Mouse (Mus musculus): ENCODE data around the gene Mkln1.

Gene Mkln1

GRCm38 (mm10) chr6:31399206-31399549, 643 bp downstream of the Mkln1 start:
- DNase-seq (ENCODE audit: low spot score) = no peak

- DNase-seq (ENCODE audit: low spot score) = no peak
Observed at GRCm38 (mm10) chr6:31399566-31399965, 1.0 kb downstream of the Mkln1 start.

GRCm38 (mm10) chr6:31411017-31411416, 12.5 kb downstream of the Mkln1 start:
- no peak for DNase-seq (ENCODE audit: low spot score)

GRCm38 (mm10) chr6:31412487-31412886, 14.0 kb downstream of the Mkln1 start:
- no peak for DNase-seq (ENCODE audit: low spot score)

GRCm38 (mm10) chr6:31413556-31413955, 15.0 kb downstream of the Mkln1 start:
- no peak for DNase-seq (ENCODE audit: low spot score)

GRCm38 (mm10) chr6:31414303-31414702, 15.8 kb downstream of the Mkln1 start:
- DNase-seq (ENCODE audit: low spot score) = no peak

GRCm38 (mm10) chr6:31425428-31425827, 26.9 kb downstream of the Mkln1 start:
- DNase-seq (ENCODE audit: low spot score) = no peak

GRCm38 (mm10) chr6:31437264-31437663, 38.7 kb downstream of the Mkln1 start:
- DNase-seq (ENCODE audit: low spot score) = no peak

- DNase-seq (ENCODE audit: low spot score) = no peak
Observed at GRCm38 (mm10) chr6:31445258-31445657, 46.7 kb downstream of the Mkln1 start.

GRCm38 (mm10) chr6:31453735-31454134, 55.2 kb downstream of the Mkln1 start:
- no peak for DNase-seq (ENCODE audit: low spot score)

GRCm38 (mm10) chr6:31455376-31455775, 56.8 kb downstream of the Mkln1 start:
- no peak for DNase-seq (ENCODE audit: low spot score)

GRCm38 (mm10) chr6:31456988-31457387, 58.5 kb downstream of the Mkln1 start:
- no peak for DNase-seq (ENCODE audit: low spot score)

- DNase-seq (ENCODE audit: low spot score) = no peak
Observed at GRCm38 (mm10) chr6:31469431-31469830, 70.9 kb downstream of the Mkln1 start.

GRCm38 (mm10) chr6:31478221-31478620, 79.7 kb downstream of the Mkln1 start:
- no peak for DNase-seq (ENCODE audit: low spot score)

GRCm38 (mm10) chr6:31480008-31480407, 81.5 kb downstream of the Mkln1 start:
- no peak for DNase-seq (ENCODE audit: low spot score)

- DNase-seq (ENCODE audit: low spot score) = no peak
Observed at GRCm38 (mm10) chr6:31486601-31487000, 88.1 kb downstream of the Mkln1 start.

GRCm38 (mm10) chr6:31489950-31490349, 91.4 kb downstream of the Mkln1 start:
- no peak for DNase-seq (ENCODE audit: low spot score)

- no peak for DNase-seq (ENCODE audit: low spot score)
Observed at GRCm38 (mm10) chr6:31495122-31495731, 96.7 kb downstream of the Mkln1 start.

GRCm38 (mm10) chr6:31496227-31496626, 97.7 kb downstream of the Mkln1 start:
- no peak for DNase-seq (ENCODE audit: low spot score)

GRCm38 (mm10) chr6:31499836-31500235, 101.3 kb downstream of the Mkln1 start:
- DNase-seq (ENCODE audit: low spot score) = no peak

- no peak for DNase-seq (ENCODE audit: low spot score)
Observed at GRCm38 (mm10) chr6:31500260-31500659, 101.7 kb downstream of the Mkln1 start.

GRCm38 (mm10) chr6:31500691-31501090, 102.2 kb downstream of the Mkln1 start:
- no peak for DNase-seq (ENCODE audit: low spot score)

- no peak for DNase-seq (ENCODE audit: low spot score)
Observed at GRCm38 (mm10) chr6:31502614-31503013, 104.1 kb downstream of the Mkln1 start.

- no peak for DNase-seq (ENCODE audit: low spot score)
Observed at GRCm38 (mm10) chr6:31513726-31514125, 115.2 kb downstream of the Mkln1 start.
